Mouse (Mus musculus): ENCODE results near the gene Hoxb6.

Gene Hoxb6

DNA sequence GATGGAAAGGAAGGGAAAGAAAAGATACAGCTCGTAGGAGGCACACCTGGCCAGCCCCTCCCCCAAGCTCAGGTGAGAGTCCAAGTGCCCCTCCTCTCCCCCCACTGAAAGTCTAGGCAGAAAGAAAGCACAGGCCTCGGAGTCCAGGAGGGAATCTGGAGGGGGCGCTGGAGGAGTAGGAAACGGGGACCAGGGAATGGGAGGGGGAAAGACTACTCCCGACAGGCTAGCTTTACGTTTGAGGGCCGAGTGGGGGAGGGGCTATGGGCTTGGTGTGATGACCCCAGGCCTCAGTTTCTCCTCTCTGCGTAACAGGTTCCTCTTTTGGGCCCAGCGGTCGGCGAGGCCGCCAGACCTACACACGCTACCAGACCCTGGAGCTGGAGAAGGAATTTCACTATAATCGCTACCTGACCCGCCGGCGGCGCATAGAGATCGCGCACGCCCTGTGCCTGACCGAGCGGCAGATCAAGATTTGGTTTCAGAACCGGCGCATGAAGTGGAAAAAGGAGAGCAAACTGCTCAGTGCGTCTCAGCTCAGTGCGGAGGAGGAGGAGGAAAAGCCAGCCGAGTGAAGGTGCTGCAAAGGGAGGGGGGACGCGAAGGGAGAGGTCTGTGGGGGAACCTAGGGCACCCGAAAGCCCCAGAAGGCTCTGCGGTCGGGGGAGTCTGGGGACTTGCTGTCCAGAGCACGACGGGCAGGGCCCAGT is 8.2 kb downstream of the Hoxb6 start:
- CTCF ChIA-PET, result interaction anchor here in 3 of 4 experiments (0.6 to 1.8 kb wide), 5 partner anchors 21 to 284 kb away, joined by 3 to 10 read pairs (median 4); no protein-coding TSS in a partner anchor
- POLR2A ChIA-PET, result interaction anchor here in 2 of 4 experiments (0.6 to 1.5 kb wide), 6 partner anchors 16 to 133 kb away, joined by 3 to 5 read pairs (median 3); no protein-coding TSS in a partner anchor

DNA sequence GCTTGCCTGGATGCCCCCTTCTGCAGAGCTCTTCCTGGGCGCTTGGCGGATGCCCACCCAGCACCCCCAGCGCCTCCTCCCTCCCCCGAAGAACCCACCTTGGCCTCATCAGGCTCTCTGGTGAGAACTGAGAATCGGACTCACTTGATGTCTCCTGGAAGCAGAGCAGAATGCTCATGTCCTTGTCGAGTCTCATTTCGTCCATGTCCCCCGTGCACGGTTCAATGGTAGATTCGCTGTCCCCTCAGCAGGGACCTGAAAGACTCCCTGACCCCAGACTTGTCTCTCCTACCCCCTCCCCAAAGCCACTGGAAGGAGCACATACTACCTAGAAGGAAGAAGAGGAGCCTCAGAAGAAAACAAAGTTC is 8.8 kb downstream of the Hoxb6 start:
- CTCF ChIA-PET, result interaction anchor here in 3 of 4 experiments (0.6 to 2.2 kb wide), 7 partner anchors 16 to 284 kb away, joined by 3 to 10 read pairs (median 4); no protein-coding TSS in a partner anchor
- POLR2A ChIA-PET, result interaction anchor here in 2 of 4 experiments (0.6 to 1.0 kb wide), 4 partner anchors 18 to 134 kb away, joined by 3 to 5 read pairs (median 3); no protein-coding TSS in a partner anchor

DNA sequence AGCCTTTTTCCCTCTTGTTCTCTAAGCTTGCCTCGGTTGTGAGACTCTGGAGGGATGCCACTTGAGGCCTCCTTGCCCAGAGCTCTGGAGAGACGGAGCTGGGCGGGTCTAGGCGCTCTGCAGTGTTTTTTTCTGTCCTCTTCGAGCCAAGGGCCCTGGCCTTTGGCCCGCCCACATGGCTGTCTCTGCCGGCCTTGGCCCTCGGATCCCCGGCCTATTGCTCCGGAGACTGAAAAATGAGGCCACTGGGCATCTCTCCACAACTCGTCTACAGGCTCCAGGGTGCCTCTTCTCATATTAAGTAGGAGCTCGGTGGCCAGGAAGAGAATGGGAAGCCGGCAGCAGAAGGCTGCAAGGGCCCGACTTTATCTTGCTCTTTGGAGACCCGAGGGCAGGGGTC is 9.6 kb downstream of the Hoxb6 start:
- CTCF ChIA-PET, result interaction anchor here in 3 of 4 experiments (0.6 to 3.1 kb wide), 18 partner anchors 10 to 1168 kb away, joined by 3 to 21 read pairs (median 4); partner anchors contain the start of gene Hoxb4 (in 1 of the 3)
- POLR2A ChIA-PET, result interaction anchor here in 2 of 4 experiments (0.8 to 3.1 kb wide), 9 partner anchors 10 to 36 kb away, joined by 3 to 12 read pairs (median 5); partner anchors contain the start of gene Hoxb8 (in 1 of the 2)

DNA sequence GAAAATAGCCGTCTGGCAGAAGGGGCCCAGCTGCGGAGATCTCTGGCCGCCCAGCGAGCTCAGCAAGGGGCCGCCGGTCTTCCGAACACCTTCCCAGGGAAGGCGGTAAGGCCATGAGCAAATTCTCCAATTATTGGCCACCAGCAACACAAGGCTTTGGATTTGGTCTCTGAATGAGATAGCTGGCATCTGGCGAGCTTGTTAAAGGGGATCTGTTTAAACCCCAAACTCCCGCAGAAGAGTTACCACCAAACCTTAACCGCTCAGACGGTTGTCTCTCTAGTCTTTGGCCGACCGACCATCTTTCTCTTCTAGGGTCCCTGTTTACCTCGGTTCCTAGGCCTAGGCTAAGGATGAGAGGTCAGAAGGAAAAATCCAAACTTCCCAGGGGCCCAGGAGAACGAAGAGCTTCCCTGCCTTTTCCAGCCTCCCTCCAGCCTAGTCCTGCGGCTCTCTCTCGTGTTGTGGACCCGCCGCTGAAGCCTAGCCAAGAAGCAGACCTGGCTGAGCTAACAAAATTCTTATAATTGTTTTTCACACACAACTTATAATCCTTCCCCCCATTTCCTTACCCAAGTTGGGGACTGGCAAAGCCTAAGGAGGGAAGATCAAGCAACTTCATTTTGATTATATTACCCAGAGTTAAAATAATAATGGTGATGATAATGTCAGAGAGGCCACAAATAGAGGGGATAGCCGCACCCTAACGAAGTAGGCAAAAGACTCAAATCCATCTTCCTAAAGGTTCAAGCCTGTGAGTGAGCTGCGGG is 10.3 kb downstream of the Hoxb6 start:
- POLR2A ChIA-PET, result interaction anchor here (0.6 to 3.1 kb wide), 16 partner anchors 7 to 42 kb away, joined by 3 to 12 read pairs (median 4); partner anchors contain the start of genes Hoxb3 (in 1 of the 4) and Hoxb8 (in 1 of the 4)
- CTCF ChIA-PET, result interaction anchor here (0.5 to 3.1 kb wide), 33 partner anchors 9 to 1169 kb away, joined by 3 to 21 read pairs (median 4); partner anchors contain the start of genes Hoxb4 (in 1 of the 4) and Snx11 (in 1 of the 4)

DNA sequence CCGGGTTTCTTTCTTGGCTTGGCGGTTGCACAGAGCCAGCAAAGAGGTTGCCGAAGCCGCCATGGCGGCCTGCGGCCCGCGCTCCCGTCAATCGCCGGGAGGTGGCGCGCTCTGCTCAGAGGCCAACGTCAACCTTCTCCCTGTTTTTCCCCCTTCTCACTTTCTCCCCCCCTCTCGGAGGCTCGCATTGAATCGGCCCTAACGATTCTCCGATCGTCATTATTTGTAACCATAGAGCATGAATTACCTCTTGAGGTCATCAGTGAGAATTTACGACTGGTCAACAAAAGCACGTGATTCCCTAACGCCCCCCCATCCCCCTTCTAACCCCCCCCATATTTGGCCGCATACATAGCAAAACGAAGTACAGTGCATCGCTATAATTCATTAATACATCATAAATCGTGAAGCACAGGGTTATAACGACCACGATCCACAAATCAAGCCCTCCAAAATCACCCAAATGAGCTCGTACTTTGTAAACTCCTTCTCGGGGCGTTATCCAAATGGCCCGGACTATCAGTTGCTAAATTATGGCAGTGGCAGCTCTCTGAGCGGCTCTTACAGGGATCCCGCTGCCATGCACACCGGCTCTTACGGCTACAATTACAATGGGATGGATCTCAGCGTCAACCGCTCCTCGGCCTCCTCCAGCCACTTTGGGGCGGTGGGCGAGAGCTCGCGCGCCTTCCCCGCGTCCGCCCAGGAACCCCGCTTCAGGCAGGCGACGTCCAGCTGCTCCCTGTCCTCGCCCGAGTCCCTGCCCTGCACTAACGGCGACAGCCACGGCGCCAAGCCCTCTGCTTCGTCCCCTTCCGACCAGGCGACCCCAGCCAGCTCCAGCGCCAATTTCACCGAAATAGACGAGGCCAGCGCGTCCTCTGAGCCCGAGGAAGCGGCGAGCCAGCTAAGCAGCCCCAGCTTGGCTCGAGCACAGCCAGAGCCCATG is 11.1 kb downstream of the Hoxb6 start, which contains the start of gene Hoxb5:
Gene Hoxb5, plus strand, starts transcription at position 186 of the 949 bp plus-strand sequence.
- CTCF ChIA-PET, result interaction anchor here (0.6 to 3.1 kb wide), 55 partner anchors 8 to 738 kb away, joined by 3 to 21 read pairs (median 4); partner anchors contain the start of genes Hoxb1 (in 1 of the 4), Hoxb4 (in 1 of the 4), Hoxb6 (in 1 of the 4) and Hoxb8 (in 1 of the 4)
- POLR2A ChIA-PET, result interaction anchor here (0.5 to 3.1 kb wide), 26 partner anchors 8 to 1471 kb away, joined by 3 to 12 read pairs (median 3); partner anchors contain the start of genes Hoxb3 (in 1 of the 4) and Hoxb8 (in 1 of the 4)

DNA sequence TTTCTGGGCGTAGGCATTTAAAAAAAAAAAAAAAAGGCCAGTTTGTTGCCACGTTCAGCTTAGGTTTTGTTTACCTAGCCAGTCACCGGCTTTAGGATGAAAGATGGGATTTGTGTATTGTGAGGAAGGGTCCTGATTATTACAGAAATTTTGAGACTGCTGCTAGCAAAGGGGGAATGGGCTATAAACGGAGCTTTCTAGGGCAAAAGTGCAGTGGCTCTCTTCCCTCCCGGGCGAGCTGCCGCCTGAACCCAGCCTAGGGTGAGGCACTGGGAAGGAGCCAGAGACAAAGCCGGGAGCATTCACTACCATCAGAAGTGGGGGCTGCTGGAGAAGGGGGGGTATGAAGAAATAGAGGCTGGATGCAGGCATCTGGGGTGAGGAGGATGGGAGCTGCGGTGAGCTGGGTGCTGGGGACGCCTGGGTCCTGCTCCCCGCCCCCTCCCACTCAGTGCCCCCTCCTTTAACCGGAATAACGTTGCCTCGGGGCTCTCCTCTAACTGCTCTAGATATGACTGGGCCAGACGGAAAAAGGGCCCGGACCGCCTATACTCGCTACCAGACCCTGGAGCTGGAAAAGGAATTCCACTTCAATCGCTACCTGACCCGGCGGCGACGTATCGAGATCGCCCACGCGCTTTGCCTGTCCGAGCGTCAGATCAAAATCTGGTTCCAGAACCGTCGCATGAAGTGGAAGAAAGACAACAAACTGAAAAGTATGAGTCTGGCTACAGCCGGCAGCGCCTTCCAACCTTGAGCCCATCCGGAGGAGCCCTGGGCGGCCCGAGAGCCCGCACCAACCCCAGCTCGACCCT is 12.3 kb downstream of the Hoxb6 start:
- ChIA-PET CTCF (interaction anchor here (0.5 to 3.1 kb wide), 35 partner anchors 8 to 736 kb away, joined by 3 to 21 read pairs (median 4); partner anchors contain the start of genes Lrrc46 (in 2 of the 4), Mrpl10 (in 2 of the 4), Hoxb6 (in 1 of the 4) and Hoxb8 (in 1 of the 4)), POLR2A (interaction anchor here (0.5 to 3.1 kb wide), 20 partner anchors 8 to 1470 kb away, joined by 3 to 12 read pairs (median 3); no protein-coding TSS in a partner anchor)

DNA sequence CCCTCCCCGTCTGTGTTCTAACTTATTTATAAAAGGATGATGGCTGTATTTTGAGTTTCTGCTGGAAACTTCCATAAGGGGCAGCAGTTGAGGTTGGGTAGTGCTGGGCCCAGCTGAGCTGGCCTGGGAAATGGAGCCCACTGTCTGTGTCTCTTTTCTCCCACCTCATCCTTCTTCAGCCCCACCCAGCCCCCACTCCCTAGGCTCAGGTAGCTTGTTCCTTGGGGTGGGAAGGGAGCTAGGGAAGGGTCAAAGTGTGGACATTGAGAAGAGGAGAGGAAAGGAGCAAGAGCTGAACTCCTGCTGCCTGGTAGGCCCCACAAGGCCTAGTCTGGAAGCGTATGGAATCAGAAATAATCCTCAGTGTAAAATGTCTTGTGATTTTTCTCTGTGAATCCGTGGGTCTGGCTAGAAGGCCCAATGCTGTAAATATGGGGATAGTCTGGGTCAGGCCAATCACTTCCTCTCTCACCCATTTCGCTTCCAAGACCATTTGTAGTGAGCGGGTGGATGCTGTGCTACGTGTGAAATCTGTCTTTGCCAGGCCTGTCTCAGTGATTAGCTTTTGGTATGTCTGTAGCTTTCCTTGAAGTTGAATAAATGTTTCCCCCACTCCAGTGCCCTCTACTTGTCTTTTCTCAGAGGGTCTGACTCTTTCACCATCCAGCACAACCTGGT is 13.4 kb downstream of the Hoxb6 start:
- ChIA-PET POLR2A (interaction anchor here in 1 of 4 experiments (0.6 kb wide), 1 partner anchor 1358 kb away, joined by 3 read pairs; the partner anchor contains the start of gene Mllt6), CTCF (interaction anchor here in 3 of 4 experiments (0.6 to 1.6 kb wide), 4 partner anchors 19 to 277 kb away, joined by 3 to 5 read pairs (median 4); no protein-coding TSS in a partner anchor)

DNA sequence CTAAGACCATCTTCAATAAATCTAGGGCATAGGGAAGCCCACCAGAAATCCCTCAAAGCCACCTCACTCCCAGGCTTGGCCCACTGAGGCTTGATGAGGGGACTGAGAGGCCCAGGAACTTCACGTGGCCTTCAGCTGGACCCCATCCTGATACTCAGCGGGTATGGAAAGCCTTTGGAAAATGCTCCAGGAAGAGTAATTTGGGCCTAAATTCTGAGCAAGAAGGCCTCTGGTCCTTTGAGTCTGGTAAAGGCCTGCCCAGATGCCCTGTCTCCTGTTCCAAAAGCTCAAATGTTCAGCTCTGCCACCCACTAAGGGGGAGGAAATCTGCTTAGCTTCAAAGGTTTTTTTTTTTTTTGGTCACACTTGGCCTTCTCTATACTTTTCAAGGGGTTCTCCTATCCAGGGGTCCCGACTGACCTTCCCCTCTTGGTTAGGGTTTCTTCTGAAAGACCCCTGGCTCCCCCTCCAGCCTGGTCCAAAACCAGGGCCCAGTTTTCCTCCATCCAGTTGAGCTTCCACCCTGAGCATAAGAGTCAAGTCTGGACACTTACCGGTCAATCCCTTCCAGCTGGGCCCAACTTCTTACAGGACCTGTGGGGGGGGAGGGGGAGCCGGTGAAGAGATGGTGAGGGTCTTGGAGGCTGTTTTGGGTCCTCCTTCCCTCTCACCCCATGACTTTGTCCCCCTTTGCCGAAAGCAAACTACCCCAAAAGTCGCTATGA is 14.1 kb downstream of the Hoxb6 start:
- ChIA-PET POLR2A (interaction anchor here in 2 of 4 experiments (0.6 to 1.0 kb wide), 2 partner anchors 27 to 1357 kb away, joined by 3 to 5 read pairs; partner anchors contain the start of gene Mllt6 (in 1 of the 2)), CTCF (interaction anchor here in 2 of 4 experiments (0.6 to 1.6 kb wide), 4 partner anchors 101 to 403 kb away, joined by 3 to 5 read pairs (median 4); no protein-coding TSS in a partner anchor)

DNA sequence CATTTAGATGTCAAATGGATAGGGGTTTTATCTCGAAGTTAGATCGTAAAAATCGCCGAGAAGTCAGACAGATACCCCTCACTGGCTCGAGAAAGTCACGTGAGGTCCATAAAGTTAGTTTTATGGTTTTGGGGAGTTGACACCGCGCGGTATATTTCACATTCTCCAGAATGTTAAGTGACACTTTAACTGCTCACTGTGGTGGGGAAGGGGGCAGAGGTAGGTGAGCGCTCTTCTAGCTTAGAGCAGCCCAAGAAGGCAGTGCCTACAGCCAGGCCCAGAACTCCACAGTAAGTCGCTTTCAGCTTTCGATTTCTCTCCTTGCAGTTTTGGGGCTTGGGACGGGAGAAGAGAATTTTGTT is 14.6 kb downstream of the Hoxb6 start:
- ChIA-PET POLR2A (interaction anchor here in 1 of 4 experiments (1.0 kb wide), 1 partner anchor 28 kb away, joined by 5 read pairs; no protein-coding TSS in a partner anchor), CTCF (no interaction called here)

DNA sequence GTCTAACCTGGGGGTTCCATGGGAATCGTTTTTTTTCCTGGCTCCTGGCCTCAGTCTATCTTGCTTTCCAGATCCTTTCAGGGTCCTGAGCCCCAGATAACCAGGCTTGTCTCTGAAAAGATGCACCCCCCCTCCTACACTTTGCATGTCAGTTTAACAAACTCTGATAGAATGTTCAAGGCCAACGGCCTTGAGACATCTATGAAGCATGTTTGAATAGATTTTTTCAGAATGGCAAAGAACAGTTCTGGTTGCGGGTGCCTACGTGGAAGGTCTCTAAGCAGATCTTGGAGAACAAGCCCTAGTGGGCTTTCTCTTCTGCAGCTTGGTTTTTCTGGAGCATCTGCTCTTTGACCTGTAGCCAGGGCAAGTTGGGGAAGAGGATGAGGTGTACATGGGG is 16.5 kb downstream of the Hoxb6 start:
- POLR2A ChIA-PET, result interaction anchor here in 1 of 4 experiments (0.5 kb wide), 1 partner anchor 36 kb away, joined by 3 read pairs; no protein-coding TSS in a partner anchor

DNA sequence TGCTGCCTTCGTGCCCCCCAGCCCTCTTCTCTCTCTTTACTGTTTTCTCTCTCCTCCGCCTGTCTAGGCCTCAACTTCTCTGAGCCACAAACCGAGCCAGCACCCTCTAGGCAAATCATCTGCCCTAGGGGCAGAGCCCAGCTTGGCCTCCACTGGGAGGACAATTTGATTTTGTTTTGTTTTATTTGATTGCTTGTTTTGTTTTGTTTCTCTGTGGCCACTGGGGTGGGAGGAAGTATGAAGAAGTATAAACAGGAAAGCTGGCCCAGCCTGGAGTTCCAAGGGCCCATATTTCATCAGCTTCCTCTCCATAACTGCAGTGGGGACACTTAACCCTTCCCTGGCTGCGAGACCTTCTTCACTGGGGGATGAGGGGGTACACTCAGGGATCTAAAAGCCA is 17.0 kb downstream of the Hoxb6 start:
- ChIA-PET CTCF (no interaction called here), POLR2A (no interaction called here)

More for the DNA sequence above, 16.5 kb downstream of the Hoxb6 start:
- CTCF ChIA-PET, result no interaction called here

DNA sequence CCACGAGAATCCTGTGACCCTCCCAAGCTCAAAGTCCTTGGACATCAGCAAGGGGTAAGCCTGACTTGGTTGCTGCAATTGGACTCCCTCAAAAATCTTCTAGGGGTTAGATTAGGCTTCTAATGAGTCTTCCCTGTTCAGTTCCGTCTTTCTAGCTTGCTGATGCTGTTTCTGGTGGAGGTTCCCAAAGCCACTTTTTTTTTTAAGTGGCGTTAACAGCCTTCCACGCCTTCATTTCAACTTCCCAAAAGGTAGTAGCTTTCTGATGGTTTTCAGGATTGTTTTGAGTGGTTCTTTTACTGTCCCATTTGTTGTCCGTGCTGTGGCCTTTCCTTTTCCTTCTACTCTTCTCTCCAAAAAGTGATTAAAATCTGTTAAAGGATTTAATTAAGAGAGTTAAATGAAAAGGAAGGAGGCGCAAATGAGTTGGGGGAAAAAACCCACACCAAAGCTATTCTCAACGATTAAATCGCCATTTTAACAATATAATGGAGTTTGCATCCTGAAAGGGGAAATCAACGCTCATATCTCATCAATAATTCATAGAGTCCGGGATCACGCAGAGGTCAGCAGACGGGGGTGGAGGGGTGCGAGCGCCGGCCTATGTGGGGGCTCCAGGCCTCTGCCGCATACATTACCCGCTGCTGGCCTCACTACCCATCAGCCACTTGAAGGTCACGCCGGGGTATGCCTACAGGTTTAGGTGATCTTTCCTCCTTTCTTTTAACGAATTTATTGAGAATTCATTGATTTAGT is 18.1 kb downstream of the Hoxb6 start:
- CTCF ChIA-PET, result no interaction called here
- POLR2A ChIA-PET, result interaction anchor here in 1 of 4 experiments (0.8 kb wide), 1 partner anchor 120 kb away, joined by 3 read pairs; no protein-coding TSS in a partner anchor

DNA sequence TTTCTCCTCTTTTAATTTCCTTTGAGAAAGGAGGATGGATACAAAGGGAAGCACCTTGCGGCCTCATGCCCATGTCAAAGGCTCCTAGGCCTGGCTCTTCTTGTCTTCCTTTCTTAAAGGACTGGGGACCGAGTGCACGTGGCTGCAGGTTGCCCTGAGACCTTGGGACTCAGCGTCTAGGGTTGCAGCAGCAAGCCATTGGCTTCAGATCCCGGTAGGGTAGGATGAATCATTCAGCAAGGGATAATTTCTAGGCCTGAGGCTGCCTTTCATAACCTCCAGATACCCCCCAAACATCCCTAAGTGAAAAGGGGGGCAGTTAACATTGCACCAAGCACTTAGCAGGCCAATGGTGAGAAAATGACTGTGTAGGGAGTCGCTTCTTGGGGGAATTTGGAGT is 18.8 kb downstream of the Hoxb6 start:
- POLR2A ChIA-PET, result interaction anchor here in 2 of 4 experiments (0.8 to 1.7 kb wide), 5 partner anchors 9 to 121 kb away, joined by 3 to 6 read pairs (median 5); no protein-coding TSS in a partner anchor
- CTCF ChIA-PET, result interaction anchor here in 2 of 4 experiments (0.7 to 1.6 kb wide), 6 partner anchors 8 to 331 kb away, joined by 3 to 8 read pairs (median 4); partner anchors contain the start of gene Hoxb5 (in 1 of the 2)

All from embryonic stem cell, embryonic (primary cell).